Mouse (Mus musculus) hindbrain, embryonic 14.5 days (tissue): ENCODE data around the gene Smarcb1. TPM values are rescaled to one million over a fixed set of nuclear protein-coding genes. Genes with fewer than 3 reads are reported as not detected.
A peak's percentile ranks its signal among the peaks of the same experiment; 100 is the strongest.
"Not testable (repeated sequence)": the region's sequence is repeated elsewhere in the genome, so short reads cannot be mapped to it uniquely, and the experiment has no call there.

Source experiments
- ATAC-seq: fragments of 200-750 bp; cut with Nextera tagmentation; 2 replicates; pipeline ENCODE4 v1.8.0; 2017; ENCODE audit warnings: moderate number of reproducible peaks, mild to moderate bottlenecking, moderate TSS enrichment, moderate library complexity; ENCODE audit not compliant: low FRiP score
- DNase-seq: peaks from one replicate; pipeline ENCODE4 v3.0.0-alpha.2; 2015; ENCODE audit warnings: low spot score
- H3K27ac ChIP-seq: fragments of 300-500 bp; sonication (generic); 2 replicates; pipeline ENCODE4 v1.5.1; 2014; ENCODE audit warnings: mild to moderate bottlenecking, moderate library complexity
- H3K27me3 ChIP-seq: fragments of 300-500 bp; sonication (generic); 2 replicates; pipeline ENCODE4 v1.6.1; 2014; ENCODE audit warnings: mild to moderate bottlenecking, low read length, mixed read lengths; ENCODE audit not compliant: control insufficient read depth, insufficient read depth
- H3K36me3 ChIP-seq: fragments of 300-500 bp; sonication (generic); replicated peaks from 2 replicates; pipeline ENCODE4 v1.6.1; 2014; ENCODE audit not compliant: control insufficient read depth, insufficient read depth
- H3K4me1 ChIP-seq: fragments of 300-500 bp; sonication (generic); replicated peaks from 2 replicates; pipeline ENCODE4 v1.6.1; 2014; ENCODE audit warnings: antibody characterized with exemption, low read length, mixed read lengths; ENCODE audit not compliant: control insufficient read depth, insufficient read depth
- H3K4me2 ChIP-seq: fragments of 300-500 bp; sonication (generic); replicated peaks from 2 replicates; pipeline ENCODE4 v1.6.1; 2014; ENCODE audit warnings: mild to moderate bottlenecking, moderate library complexity
- H3K4me3 ChIP-seq: fragments of 300-500 bp; sonication (generic); replicated peaks from 2 replicates; pipeline ENCODE4 v1.5.1; 2014; ENCODE audit warnings: mild to moderate bottlenecking, low read length
- H3K9ac ChIP-seq: fragments of 300-500 bp; sonication (generic); 2 replicates; pipeline ENCODE4 v1.6.1; 2014
- H3K9me3 ChIP-seq: fragments of 300-500 bp; sonication (generic); 2 replicates; pipeline ENCODE4 v1.6.1; 2016; ENCODE audit warnings: low read length; ENCODE audit not compliant: control insufficient read depth
- WGBS: fragments of 180-500 bp; shearing (Covaris S2); extraction: QIAGEN DNeasy Blood & Tissue Kit; methylation state at CpG from one replicate; pipeline ENCODE4 v1.1.7; 2014; 5-methylcytosine and 5-hydroxymethylcytosine counted together
- polyA plus RNA-seq: library from polyadenylated mRNA; unstranded; fragments of >200 nt; fragmentation: Nextera tagmentation; extraction: Ambion mirVana; gene quantifications from 2 replicates; pipeline ENCODE4 v1.2.1, GENCODE M21; 2014

The Smarcb1 gene
- polyA plus RNA-seq, 1 experiment from 2014 or later, result 231 TPM

DNA sequence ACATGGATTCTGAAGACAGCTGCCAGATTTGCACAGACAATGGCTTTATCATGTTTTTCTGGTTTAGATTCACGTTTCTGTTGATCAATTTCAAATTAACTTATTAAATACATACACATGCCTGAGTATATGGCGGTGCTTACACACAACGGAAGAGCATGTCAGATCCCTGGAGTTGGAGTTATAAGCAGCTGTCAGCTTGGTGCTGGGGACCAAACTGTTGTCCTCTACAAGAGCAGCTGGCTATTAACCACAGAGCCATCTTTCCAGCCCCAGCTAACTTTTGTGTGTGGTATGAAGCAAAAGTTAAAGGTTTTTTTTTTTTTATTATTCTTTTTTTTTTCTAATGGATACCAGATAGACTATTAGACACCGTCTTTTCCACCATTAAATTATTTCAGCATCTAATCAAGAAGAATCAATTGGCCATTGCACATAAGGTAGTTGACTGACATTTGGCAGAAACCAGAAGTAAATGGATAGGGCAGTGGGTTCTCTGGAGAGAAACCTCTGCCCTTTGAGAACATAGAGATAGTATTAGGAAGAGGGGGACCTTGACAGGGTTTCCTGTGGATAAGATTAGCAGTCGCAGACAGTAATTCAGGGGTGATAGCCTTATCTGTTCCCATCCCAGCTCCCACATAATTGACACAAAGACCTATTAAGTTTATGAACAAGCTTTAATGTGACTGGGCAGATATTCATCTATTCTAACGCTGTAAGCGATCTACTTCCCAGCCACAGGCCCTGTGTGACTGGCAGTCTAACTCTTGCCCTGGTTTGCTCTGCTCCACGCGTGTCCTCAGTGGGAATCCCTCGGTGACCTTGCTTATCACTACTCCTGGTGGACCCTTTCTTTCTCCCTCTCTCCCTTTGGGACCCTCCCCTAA lies 49.1 kb downstream of the Smarcb1 start:
- no peak for DNase-seq
- peaks cover 15% of the 10 kb centered on the region for H3K4me1 ChIP-seq
- H3K36me3 ChIP-seq, result no peaks in the 10 kb centered on the region
- peak overlapping the region; percentile 28 for H3K4me3 ChIP-seq
- peak overlapping the region; percentile 92 for H3K27ac ChIP-seq
- H3K4me2 ChIP-seq, result peak overlapping the region; percentile 61
- 35% methylated on average over 10 of the region's 10 CpGs for WGBS
- H3K9me3 ChIP-seq, result no peaks in the 10 kb centered on the region
- H3K9ac ChIP-seq, result peak overlapping the region; percentile 57
- H3K27me3 ChIP-seq, result no peaks in the 10 kb centered on the region
- ATAC-seq, result no peak

DNA sequence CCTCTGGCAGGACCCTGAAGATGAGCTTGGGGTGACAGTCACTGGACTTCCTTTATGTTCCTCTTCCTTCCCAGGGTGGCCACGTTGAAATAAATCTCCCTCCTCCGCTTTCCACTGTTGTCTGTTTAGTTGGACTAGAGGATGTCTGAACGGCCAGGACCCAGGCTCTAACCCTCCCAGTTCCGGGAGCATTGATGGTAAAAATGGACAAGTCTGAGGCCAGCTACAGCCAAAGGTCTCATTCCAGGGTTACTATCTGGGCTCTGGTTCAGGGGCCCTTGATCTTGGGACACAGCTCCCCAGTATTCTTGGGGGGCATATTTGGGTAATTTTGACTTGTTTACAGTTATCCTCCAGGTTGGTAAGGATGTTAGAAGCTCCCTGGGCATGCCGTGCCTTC lies 59.8 kb downstream of the Smarcb1 start:
- H3K4me2 ChIP-seq, result no peak overlapping the region
- 61% methylated on average over 5 of the region's 5 CpGs for WGBS
- no peaks in the 10 kb centered on the region for H3K27me3 ChIP-seq
- H3K36me3 ChIP-seq, result peaks cover 16% of the 10 kb centered on the region
- no peak for ATAC-seq
- peaks cover 21% of the 10 kb centered on the region for H3K4me1 ChIP-seq
- H3K27ac ChIP-seq, result no peak overlapping the region
- H3K4me3 ChIP-seq, result no peak overlapping the region
- H3K9me3 ChIP-seq, result no peaks in the 10 kb centered on the region
- no peak for DNase-seq
- H3K9ac ChIP-seq, result no peak overlapping the region

DNA sequence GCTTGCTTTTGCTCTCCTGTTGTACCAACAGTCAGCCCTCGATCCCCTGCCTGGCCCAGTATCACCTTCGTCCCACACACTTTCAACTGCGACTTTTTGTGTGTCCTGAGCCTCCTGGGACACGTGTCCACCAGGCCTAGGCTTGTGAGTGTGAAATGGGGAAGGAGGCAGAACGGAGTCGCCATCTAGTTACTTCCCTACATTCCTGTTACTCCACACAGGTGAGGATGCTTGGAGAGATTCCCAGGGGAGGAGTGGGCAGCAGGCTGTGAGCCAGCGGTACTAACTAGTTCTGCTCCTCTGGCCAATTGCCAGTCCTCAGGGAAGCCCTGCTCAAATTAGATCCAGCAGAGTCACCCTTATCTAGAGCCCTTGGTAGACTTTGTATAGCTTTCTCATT lies 60.7 kb downstream of the Smarcb1 start:
- no peaks in the 10 kb centered on the region for H3K27me3 ChIP-seq
- peaks cover 16% of the 10 kb centered on the region for H3K36me3 ChIP-seq
- no peaks in the 10 kb centered on the region for H3K9me3 ChIP-seq
- peak; percentile 33 for DNase-seq
- no peak for ATAC-seq
- H3K4me2 ChIP-seq, result peak overlapping the region; percentile 68
- peak overlapping the region; percentile 97 for H3K27ac ChIP-seq
- H3K4me1 ChIP-seq, result peaks cover 21% of the 10 kb centered on the region
- peak overlapping the region; percentile 70; the same call in 1 of the 2 replicates for H3K4me3 ChIP-seq
- 26% methylated on average over 7 of the region's 7 CpGs for WGBS
- peak overlapping the region; percentile 90; the same call in 1 of the 2 replicates for H3K9ac ChIP-seq

DNA sequence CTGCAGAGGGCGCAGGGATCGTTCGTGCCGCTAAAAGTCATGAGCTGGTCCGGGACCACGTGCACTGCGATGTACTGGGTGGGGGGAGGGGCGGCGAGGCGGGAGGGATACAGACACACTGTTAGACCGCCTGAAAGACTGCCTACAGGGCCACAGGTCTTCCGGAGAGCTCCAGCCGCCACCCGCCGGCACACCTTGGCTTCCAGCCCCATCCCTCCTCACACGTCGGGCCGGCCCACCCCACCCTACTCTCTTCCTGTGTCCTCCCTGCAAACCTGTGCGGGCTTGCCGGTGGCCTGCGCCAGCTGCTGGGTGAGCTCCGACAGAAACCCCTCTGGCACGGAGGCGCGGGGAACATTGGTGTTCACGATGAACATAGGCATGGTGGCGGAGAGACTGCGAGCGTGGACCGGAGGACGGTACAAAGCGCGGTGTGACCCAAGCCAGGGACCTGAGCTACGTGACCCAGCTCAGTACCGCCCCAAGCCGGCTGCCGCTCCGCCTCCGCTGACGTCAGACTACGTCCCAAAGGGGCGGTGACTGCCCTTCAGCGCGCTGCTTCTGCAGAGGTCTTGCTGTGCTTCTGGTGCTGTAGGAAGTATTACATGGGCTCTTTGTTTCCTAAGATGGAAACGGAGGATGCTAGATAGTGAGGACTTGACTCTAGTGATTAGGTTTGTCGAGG lies 61.5 kb downstream of the Smarcb1 start, which contains the start of gene Mif:
Mif (minus strand) TSS at position 455 of the 685 bp plus-strand sequence.
- peak within 1 kb of the TSS; percentile 70 for H3K4me3 ChIP-seq
- 2% methylated on average over 35 of the region's 46 CpGs for WGBS
- H3K4me2 ChIP-seq, result peak within 1 kb of the TSS; percentile 68
- not testable (repeated sequence) for H3K27me3 ChIP-seq, H3K9me3 ChIP-seq
- ATAC-seq, result peak; percentile 96
- DNase-seq, result peak; percentile 96
- peak within 1 kb of the TSS; percentile 97 for H3K27ac ChIP-seq
- H3K36me3 ChIP-seq, result peaks cover 16% of the 10 kb centered on the region
- H3K4me1 ChIP-seq, result peaks cover 21% of the 10 kb centered on the region
- peak within 1 kb of the TSS; percentile 90 for H3K9ac ChIP-seq

DNA sequence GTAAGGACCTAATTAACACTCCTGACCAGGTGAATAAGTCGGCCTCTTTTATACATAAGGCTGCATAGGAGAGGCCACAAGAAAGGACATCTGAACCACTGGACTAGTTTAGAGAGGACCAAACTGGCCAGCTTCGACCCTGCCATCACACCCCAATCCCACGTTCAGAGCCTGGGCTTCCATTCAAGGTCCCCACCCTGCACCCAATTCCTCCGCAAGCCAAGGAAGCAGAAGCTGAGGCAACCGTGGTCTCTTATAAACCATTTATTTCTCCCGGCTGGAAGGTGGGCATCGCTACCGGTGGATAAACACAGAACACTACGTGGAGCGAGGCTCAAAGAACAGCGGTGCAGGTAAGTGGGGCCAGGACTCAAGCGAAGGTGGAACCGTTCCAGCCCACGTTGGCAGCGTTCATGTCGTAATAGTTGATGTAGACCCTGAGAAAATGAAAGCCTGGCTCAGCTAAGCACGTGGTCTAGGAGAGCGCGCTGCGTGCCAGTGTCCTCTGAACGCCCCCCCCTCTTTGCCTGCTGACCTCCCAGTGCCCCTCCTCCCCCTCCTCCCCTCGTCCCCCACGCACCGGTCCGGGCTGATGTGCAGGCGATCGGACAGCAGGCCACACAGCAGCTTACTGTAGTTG lies 62.2 kb downstream of the Smarcb1 start:
- Histone ChIP-seq H3K4me2 (peak overlapping the region; percentile 68), H3K36me3 (peaks cover 16% of the 10 kb centered on the region), H3K9ac (peak overlapping the region; percentile 90), H3K27me3 (no peaks in the 10 kb centered on the region), H3K27ac (peak overlapping the region; percentile 97), H3K9me3 (no peaks in the 10 kb centered on the region), H3K4me3 (peak overlapping the region; percentile 70), H3K4me1 (peaks cover 21% of the 10 kb centered on the region)
- peak; percentile 58 for DNase-seq
- 3% methylated on average over 26 of the region's 27 CpGs for WGBS
- peak; percentile 82 for ATAC-seq

DNA sequence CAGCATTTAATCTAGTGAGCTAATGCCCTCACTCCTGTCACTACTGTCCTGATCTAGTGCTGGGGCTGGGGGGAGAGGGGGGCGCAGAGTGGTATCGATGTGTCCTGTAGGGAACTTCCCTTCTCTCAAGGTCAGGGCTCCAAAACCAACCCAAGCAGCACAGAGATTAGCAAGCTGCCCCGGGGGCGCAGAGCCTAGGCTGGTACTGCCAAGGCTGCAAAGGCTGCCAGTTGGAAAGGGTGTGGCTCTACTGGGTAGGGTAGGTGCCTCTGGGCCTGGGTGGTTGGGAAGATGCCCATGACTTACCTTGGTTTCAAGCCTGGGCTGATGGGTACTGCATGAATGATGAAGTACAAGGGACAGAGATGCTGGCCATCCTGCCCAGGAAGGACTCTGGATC lies 63.8 kb downstream of the Smarcb1 start:
- Histone ChIP-seq H3K4me1 (peaks cover 21% of the 10 kb centered on the region), H3K9ac (no peak overlapping the region), H3K4me3 (no peak overlapping the region), H3K9me3 (no peaks in the 10 kb centered on the region), H3K27me3 (no peaks in the 10 kb centered on the region), H3K36me3 (peaks cover 16% of the 10 kb centered on the region), H3K4me2 (no peak overlapping the region), H3K27ac (no peak overlapping the region)
- DNase-seq (no peak), ATAC-seq (no peak)
- WGBS, result 97% methylated on average over 4 of the region's 4 CpGs

DNA sequence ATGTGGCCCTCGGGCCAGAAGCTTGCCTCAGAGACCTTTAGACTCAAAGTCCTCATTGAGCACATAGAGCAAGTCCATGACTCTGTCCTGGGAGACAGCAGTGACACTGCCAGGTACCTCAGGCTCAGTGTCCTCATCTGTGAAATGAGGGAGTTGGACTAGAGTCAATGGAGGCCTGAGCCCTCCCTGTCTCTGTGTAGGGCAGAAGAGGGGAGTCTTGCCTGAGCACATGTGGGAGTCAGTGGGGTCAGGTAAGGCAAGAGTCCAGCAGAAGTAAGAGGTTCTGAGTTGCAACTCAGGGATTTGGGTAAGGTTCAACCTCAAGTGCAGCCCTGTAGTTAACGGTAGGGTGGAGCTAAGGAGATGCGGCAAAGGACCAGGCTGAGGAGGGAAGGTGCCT lies 64.4 kb downstream of the Smarcb1 start:
- Histone ChIP-seq H3K27ac (no peak overlapping the region), H3K36me3 (peaks cover 16% of the 10 kb centered on the region), H3K4me1 (peaks cover 21% of the 10 kb centered on the region), H3K9ac (no peak overlapping the region), H3K27me3 (no peaks in the 10 kb centered on the region), H3K4me3 (no peak overlapping the region), H3K9me3 (no peaks in the 10 kb centered on the region), H3K4me2 (no peak overlapping the region)
- no peak for DNase-seq
- no peak for ATAC-seq
- WGBS, result 89% methylated on average over 3 of the region's 3 CpGs

DNA sequence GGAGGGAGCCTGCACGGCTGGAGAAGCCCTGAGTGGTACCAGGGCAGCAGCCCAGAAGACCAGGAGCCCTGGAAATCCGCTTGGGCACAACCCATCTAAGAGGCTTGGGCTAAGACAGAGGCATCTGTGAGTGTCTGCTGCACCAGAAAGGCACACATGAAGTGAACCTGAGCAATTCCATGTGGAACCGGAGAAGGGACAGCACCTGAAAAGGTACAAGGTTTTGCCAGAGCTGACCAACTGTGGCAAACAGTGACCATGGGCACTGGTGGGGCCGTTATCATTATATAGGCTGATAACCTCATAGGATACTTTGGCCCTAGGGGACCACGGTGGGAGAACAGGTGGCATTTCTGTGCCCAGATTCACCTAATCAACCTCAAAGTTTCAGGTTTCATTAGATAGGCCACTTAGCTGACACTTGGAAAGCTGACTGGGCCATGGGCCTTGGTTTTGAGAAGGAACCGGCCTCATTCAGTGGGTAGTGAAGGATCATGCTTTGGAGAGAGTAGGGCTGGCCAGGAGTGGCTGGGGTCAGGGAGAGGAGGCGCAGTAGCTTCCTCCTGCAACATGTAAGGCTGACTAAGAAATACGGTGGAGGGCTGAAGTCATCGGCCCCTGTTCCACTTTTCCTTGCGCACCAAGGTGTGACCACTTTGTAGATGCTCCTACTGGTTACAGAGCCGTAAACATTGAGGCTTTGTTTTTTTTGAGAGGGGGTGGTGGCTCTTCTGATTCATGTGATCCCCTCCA lies 65.1 kb downstream of the Smarcb1 start:
- no peak overlapping the region for H3K4me2 ChIP-seq
- peaks cover 27% of the 10 kb centered on the region for H3K4me1 ChIP-seq
- no peak overlapping the region for H3K27ac ChIP-seq
- no peak for DNase-seq
- no peak overlapping the region for H3K4me3 ChIP-seq
- H3K9ac ChIP-seq, result no peak overlapping the region
- no peaks in the 10 kb centered on the region for H3K27me3 ChIP-seq
- H3K36me3 ChIP-seq, result peaks cover 16% of the 10 kb centered on the region
- WGBS, result 87% methylated on average over 11 of the region's 11 CpGs
- ATAC-seq, result no peak
- H3K9me3 ChIP-seq, result no peaks in the 10 kb centered on the region
